Mouse (Mus musculus) kidney, postnatal 25 days (tissue): ENCODE measurements around the gene H3f3a.

Experiments used
- DNase-seq, 2 experiments: peaks; one replicate each; pipeline ENCODE4 v3.0.0; 2021; ENCODE audit warnings: mixed read lengths in 2 of 2

Gene H3f3a

GRCm38 (mm10) chr1:180756711-180757110, 57.0 kb downstream of the H3f3a start:
- no peak for DNase-seq

DNA sequence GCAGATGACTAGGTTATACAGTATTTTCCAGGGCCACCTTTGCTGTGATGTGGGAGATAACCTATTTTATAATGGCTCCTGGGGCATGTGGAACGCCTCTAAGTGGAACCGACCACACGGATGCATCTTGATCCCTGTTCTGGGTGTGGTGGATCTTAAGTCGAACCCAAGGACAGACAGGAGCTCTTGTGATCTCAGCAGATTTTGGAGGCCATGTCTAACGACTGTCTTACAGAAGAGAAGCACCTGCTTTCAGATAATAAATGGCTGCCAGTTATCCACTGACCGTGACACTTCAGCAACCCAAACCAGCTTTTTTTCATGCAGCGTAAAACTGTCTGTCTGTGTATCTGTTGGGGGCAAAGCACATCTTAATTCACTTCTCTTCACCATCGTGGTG, 59.4 kb downstream of the H3f3a start:
- DNase-seq, result no peak

DNA sequence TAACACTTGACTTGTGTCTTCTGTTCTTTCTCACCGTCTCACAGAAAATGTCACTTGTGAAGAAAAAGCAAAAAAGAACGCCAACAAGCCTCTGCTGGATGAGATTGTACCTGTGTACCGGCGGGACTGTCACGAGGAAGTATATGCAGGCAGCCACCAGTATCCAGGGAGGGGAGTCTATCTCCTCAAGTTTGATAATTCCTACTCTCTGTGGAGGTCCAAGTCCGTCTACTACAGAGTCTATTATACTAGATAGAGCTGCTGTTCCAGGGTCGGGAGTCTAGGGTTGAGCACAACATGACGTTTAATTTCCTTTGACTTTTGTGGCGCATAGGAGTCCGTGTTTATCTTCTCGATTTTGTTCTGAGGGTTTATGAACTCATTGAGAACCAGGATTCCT, 61.6 kb downstream of the H3f3a start:
- no peak for DNase-seq
